Mouse (Mus musculus) kidney, postnatal 10 days (tissue): ENCODE measurements at regions not wholly inside any gene's neighbourhood (a gene's known extent, or its start where the extent isn't known, plus 50 kb on each side); places are given as distances from the start of the nearest gene placed in this dataset.

Experiments used
- DNase-seq: peaks from one replicate; pipeline ENCODE4 v3.0.0; 2021; ENCODE audit warnings: mixed read lengths

DNA sequence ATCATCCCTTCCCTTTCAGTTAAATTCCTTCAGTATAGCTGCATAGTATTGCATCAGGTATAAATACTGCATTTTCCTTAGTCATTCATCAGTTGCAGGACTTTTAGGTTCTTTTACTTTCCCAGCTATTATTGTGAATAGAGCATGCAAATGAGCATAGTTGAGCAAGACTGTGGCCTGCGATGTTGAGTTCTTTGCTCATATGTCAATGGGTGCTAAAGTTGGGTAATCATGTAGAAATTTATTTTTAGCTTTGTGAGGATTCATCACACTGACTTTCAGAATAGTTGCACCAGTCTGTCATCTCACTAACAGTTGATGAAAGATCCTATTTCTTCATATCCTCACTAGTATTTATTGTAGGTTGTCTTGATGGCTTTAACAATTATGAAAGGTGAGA lies 380.3 kb upstream of the Arrdc3 start:
- no peak for DNase-seq

DNA sequence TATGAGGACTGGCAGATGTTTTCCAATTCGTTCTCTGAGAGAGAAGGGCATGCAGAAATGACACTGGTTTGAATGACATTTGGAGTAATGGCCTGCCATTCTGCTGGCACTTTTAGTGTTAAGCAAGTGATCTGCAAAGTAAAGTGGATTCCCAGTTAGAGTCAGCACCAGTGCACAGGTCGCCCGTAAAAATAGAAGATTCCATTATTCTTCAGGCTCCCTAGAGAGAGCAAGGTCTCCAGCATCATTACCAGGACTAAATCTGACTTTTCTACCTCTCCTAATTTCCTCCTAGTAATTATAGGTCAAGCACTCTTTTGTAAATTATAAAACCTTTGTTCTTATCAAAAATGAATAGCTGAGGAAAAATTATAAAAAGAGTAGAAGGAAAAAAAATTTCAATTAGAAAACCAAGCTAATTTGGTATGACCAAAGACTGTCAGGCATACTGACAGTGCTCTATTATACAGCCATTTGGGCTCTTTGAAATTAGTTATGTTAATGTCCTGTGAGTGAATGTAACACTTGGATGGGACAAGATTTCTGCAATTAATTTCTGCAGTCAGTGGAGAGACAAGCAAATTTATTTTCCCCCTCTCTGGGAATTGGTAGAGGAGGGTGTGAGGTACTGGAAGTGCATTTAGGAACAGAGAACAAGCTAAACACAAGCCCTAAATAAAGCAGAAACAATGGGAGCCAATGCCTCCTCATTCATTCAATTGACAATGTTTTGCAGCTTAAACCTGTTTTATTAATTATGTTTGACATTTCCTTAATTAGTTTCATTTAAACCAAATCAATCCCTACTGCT lies 368.8 kb upstream of the Arrdc3 start:
- DNase-seq, result no peak

DNA sequence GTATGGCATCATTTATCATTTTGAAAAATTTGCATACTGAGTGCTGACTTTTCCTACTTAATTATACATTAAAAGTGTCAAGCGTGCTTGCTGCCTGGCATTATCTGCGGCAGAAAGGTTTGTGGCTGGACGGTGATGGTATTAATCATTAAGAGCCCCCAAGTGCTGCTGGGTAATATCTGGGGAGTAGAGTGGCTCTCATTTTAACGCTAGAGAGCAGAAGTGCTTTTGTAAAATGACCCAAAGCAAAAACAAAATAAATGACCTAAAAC lies 368.3 kb upstream of the Arrdc3 start:
- DNase-seq, result no peak

DNA sequence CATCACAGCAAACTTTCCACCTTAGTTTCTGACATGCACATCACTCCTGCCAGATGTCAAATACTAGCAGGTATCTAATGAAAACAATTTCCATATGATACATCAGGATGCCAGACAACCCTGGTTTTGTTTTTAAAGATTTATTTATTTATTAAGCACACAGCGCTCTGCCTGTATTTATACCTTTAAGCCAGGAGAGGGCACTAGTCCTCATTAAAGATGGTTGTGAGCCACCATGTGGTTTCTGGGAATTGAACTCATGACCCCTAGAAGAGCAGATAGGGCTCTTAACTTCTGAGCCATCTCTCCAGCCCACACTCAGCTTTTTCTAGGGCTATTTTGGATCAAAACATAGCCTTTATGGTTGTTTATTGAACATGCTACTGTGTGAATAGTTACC lies 364.3 kb upstream of the Arrdc3 start:
- DNase-seq, result no peak

DNA sequence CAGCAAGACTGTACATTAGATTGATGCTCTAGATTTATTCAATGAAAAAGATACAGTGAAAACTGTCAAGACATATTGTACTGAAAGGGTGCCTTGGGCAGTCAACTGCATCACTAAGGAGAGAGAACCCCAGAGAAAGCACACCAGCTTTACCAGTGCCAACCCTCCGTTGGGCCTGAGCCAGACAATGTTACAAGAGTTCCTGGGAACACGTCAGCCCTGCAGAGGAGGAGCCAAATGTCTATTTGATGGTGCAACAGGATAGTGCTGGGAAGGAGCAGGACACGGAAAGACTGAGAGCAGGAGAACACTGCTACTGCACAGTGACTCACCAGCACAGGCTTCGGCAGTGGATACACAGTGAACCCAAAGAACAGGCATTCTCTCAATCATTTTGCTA lies 363.4 kb upstream of the Arrdc3 start:
- no peak for DNase-seq

DNA sequence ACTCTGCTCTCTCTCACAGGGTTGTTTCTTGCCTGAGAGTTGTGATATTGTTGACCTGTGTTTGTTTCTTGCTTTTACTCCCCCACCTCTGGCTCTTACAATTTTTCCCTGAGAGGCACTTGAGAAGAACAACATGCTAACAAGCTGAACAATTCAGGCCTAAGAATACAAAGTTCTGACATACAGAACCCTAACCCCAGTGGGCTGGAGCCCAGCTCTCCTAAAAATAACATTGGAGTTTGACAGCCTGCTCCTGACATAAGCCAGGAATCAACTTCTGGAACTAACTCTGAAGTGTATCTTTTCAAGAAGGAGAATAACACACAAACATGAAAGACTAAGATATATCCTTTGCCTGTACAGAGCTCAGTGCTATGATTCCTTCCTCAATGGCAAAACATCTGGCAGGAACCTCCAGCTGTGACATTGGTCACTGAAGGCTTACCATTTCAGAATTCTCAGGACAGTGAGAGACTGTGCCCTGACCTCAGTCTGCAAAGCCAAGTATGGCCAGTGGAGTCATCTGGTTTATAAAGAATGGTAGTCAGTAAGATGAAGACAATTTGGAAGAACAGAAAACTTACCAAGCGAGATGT lies 347.3 kb upstream of the Arrdc3 start:
- peak; percentile 16 for DNase-seq

DNA sequence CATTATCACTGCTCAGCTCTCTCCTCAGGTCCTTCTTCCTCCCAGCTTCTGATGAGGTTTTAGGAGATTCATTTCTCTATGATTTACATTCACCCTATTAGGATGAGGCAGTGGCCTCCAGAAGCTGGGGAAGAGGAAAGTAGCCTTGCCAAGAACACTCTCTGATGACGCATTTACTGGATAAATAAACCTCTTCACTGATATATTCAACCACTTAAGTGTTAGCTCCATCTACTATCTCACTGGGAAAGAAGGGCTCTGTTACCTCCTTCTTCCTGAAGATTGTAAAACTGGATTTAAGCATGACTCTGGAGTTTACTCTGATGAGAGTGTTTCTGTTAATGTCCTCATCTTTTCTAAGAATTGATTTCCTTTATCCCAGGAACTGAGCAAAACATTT lies 338.2 kb upstream of the Arrdc3 start:
- no peak for DNase-seq

DNA sequence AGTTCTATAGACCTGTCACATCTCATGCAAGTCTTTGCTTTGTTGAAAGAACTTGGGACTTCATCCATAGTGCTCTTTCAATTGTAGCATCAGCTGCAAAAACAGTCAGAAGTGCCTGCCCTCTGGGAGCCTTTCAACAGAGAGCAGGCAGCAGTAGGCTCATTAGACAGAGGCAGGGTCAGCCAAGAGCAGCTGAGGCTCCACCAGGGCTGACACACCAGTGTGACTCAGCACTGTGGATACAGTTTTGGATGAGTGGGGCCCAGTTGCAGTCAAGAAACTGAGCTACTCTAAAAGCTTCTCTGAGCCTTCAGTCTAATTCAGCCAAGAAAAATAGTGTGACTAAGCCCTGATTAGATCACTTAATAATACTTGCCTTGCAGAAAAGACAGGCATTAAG lies 326.0 kb upstream of the Arrdc3 start:
- DNase-seq, result no peak
